Mouse (Mus musculus): Measurements from ENCODE around the gene Wdr86. TPM values are rescaled to one million over a fixed set of nuclear protein-coding genes. Genes with fewer than 3 reads are reported as not detected.
"Not testable (repeated sequence)": the region's sequence is repeated elsewhere in the genome, so short reads cannot be mapped to it uniquely, and the experiment has no call there.

Wdr86 gene
- polyA plus RNA-seq, 1 experiment from 2014 or later: 10.1 TPM

DNA sequence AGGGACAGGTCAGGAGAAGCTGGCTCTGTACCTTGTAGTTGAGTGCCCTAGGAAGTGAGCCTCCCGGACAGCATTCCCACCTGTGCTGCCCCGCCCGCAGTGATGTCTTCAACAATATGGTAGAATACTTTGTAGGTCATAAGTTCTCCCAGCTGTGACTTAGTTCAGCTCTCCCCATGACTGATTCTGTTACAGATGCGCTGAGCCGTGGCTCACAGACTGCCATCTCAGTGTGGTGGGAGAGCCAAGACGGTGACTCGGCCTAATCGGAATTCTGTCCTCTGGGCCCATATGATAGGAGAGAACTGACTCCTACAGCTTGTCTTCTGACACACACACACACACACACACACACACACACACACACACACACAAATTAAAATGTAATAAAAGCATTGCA is 25.9 kb downstream of the Wdr86 start:
- ATAC-seq (ENCODE audit: low FRiP score): no peak
- H3K4me2 ChIP-seq: no peak overlapping the region
- no peak overlapping the region for H3K4me3 ChIP-seq (replicated peaks)
- H3K27me3 ChIP-seq: no peaks in the 10 kb centered on the region
- H3K9me3 ChIP-seq: no peaks in the 10 kb centered on the region
- no peak overlapping the region for H3K27ac ChIP-seq
- H3K36me3 ChIP-seq (replicated peaks): peaks cover 97% of the 10 kb centered on the region
- 98% methylated on average over 8 of the region's 8 CpGs for WGBS
- peaks cover 3% of the 10 kb centered on the region; the same call in 1 of the 2 replicates for H3K4me1 ChIP-seq
- H3K9ac ChIP-seq: no peak overlapping the region

DNA sequence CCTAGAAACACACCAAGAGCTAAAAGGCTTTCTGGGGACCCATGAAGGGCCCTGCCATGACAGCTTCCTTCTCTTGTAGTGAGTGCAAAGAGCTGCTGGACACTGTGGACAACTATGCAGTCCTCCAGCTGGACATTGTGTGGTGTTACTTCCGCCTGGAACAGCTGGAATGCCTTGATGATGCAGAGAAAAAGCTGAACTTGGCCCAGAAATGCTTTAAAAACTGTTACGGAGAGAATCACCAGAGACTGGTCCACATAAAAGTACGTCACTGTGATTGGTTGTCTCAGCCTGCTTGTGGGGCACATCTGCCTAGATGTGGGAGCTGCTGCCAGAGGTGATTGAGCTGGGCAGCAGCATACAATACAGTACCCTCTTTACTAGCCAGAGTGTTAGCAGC is 29.3 kb downstream of the Wdr86 start:
- 88% methylated on average over 3 of the region's 3 CpGs for WGBS
- Histone ChIP-seq H3K27me3 (no peaks in the 10 kb centered on the region), H3K9ac (no peak overlapping the region), H3K4me1 (peaks cover 3% of the 10 kb centered on the region; the same call in 1 of the 2 replicates), H3K36me3 (replicated peaks) (peaks cover 95% of the 10 kb centered on the region), H3K9me3 (no peaks in the 10 kb centered on the region), H3K4me3 (replicated peaks) (no peak overlapping the region), H3K27ac (no peak overlapping the region), H3K4me2 (no peak overlapping the region)
- no peak for ATAC-seq (ENCODE audit: low FRiP score)

DNA sequence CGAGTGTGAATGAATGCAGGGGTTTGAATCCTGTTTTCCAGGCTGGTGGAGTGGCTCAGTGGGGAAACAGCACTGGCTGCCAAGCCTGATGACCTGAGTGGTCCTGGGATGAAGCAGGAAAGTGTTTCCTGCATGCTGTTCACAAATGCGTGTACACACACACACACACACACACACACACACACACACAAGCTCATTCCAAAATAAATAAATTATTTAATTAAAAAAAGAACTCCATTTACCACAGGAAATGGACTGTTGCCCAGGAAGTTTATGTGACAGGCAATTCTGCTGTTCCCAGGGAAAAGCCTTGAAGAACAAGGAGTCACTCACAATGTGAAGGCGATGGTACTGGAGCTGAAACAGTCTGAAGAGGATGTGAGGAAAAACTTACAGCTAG is 33.8 kb downstream of the Wdr86 start:
- Histone ChIP-seq H3K4me2 (no peak overlapping the region), H3K4me1 (peaks cover 3% of the 10 kb centered on the region; the same call in 1 of the 2 replicates), H3K36me3 (replicated peaks) (peaks cover 96% of the 10 kb centered on the region), H3K9me3 (no peaks in the 10 kb centered on the region), H3K27ac (no peak overlapping the region), H3K4me3 (replicated peaks) (no peak overlapping the region), H3K27me3 (no peaks in the 10 kb centered on the region), H3K9ac (no peak overlapping the region)
- 71% methylated on average over 3 of the region's 3 CpGs for WGBS
- no peak for ATAC-seq (ENCODE audit: low FRiP score)

GRCm38 (mm10) chr5:24687696-24688095 is 42.8 kb downstream of the Wdr86 start:
- Histone ChIP-seq H3K4me1 (peaks cover 18% of the 10 kb centered on the region), H3K9me3 (no peaks in the 10 kb centered on the region), H3K27me3 (no peaks in the 10 kb centered on the region), H3K4me2 (no peak overlapping the region), H3K9ac (no peak overlapping the region), H3K27ac (no peak overlapping the region), H3K36me3 (replicated peaks) (peaks cover 33% of the 10 kb centered on the region), H3K4me3 (replicated peaks) (no peak overlapping the region)
- no peak for ATAC-seq (ENCODE audit: low FRiP score)
- 89% methylated on average over 1 of the region's 1 CpGs for whole genome bisulfite sequencing

GRCm38 (mm10) chr5:24686671-24687420 is 43.7 kb downstream of the Wdr86 start:
- H3K27me3 ChIP-seq; H3K27ac ChIP-seq; H3K9me3 ChIP-seq; ATAC-seq (ENCODE audit: low FRiP score): not testable (repeated sequence)
- WGBS: 79% methylated on average over 16 of the region's 16 CpGs
- H3K4me2 ChIP-seq: peak overlapping the region; percentile 66
- H3K9ac ChIP-seq: peak overlapping the region; percentile 80
- H3K4me1 ChIP-seq: peaks cover 18% of the 10 kb centered on the region
- peaks cover 25% of the 10 kb centered on the region for H3K36me3 ChIP-seq (replicated peaks)
- peak overlapping the region; percentile 90 for H3K4me3 ChIP-seq (replicated peaks)

- Histone ChIP-seq H3K9me3 (no peaks in the 10 kb centered on the region), H3K36me3 (replicated peaks) (peaks cover 18% of the 10 kb centered on the region), H3K4me2 (peak overlapping the region; percentile 66), H3K9ac (peak overlapping the region; percentile 80), H3K4me3 (replicated peaks) (peak overlapping the region; percentile 90), H3K27ac (peak overlapping the region; percentile 89), H3K27me3 (no peaks in the 10 kb centered on the region), H3K4me1 (peaks cover 18% of the 10 kb centered on the region)
- no peak; the same call in 1 of the 2 replicates for ATAC-seq (ENCODE audit: low FRiP score)
- WGBS: 2% methylated on average over 15 of the region's 15 CpGs
Observed at GRCm38 (mm10) chr5:24686176-24686575, 44.4 kb downstream of the Wdr86 start.

DNA sequence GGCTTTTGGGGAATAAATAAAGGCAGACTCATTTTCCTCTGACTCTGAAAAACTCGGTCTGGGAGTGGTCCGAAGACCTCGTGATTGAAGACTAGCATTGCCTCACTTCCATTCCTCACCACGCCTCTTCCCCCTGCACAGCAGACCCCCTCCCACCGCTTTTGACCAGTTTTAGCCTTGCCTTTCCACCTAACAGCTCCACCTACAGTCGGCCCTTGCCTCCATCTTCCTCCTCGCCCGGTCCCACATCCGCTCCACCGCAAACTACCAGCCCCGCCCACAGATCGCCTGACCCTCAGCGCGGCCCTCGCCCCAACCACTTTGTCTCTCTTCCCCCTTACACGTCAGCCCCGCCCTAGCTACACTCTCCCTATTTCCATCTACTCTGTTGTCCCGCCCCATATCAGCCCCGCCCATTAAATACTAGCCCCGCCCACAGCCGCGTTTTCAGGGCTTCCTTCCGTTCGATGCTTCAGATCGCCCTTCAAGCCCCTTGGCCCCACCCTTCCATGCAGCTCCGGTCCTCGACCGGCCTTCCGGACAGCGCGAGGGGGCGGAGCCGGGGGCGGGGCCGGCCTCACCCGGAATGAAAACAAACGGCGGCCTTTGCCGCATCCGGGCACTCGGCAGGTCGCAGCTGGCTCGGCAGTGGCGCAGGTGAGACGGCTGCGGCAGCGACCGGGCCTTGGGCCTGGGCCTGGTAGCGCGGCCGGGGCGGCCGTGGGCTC is 45.0 kb downstream of the Wdr86 start, which contains the start of gene Nub1:
Nub1 (plus strand) TSS at position 167 of the 728 bp plus-strand sequence.
- peak; percentile 97 for ATAC-seq (ENCODE audit: low FRiP score)
- Histone ChIP-seq H3K9ac (peak within 1 kb of the TSS; percentile 80), H3K4me2 (peak within 1 kb of the TSS; percentile 66), H3K4me3 (replicated peaks) (peak within 1 kb of the TSS; percentile 90), H3K9me3 (no peaks in the 10 kb centered on the region), H3K4me1 (peaks cover 18% of the 10 kb centered on the region), H3K27ac (peak within 1 kb of the TSS; percentile 95), H3K36me3 (replicated peaks) (peaks cover 12% of the 10 kb centered on the region), H3K27me3 (no peaks in the 10 kb centered on the region)
- WGBS: under 1% methylated on average over 53 of the region's 53 CpGs

DNA sequence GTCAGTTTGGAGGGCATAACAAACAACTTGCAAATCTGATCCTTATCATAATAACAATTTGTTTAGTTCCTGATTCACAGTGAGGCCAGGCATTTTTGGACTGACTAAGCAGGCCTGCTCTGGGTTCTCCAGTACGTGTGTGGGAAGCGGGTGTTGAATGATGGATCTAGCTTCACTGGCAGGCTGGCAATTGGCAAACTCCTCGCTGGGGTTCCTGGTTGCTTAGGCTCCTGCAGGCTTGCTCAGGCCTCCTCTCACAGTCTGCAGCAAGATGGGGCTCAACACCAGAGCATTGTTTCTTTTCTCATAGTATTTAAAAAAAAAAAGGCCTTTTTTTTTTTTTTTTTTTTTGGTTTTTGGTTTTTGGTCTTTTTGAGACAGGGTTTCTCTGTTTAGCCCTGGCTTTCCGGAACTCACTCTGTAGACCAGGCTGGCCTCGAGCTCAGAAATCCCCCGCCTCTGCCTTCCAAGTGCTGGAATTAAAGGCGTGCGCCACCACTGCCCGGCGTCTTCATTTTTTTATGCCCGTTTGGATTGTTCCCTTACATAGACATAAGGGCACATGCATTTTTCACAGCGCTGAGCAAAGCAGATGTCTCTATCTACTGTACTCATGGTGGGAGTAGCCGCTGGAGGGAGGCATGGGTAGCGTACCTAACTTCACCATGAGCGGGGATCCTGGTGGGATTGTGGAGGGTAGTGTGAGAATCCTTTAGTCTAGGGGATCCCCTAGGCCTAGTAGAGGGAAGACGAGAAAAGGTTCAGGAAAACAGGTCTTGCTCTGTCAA is 45.8 kb downstream of the Wdr86 start:
- Histone ChIP-seq H3K4me3 (replicated peaks) (peak overlapping the region; percentile 90), H3K9ac (peak overlapping the region; percentile 55), H3K4me1 (peaks cover 18% of the 10 kb centered on the region), H3K27ac (peak overlapping the region; percentile 95), H3K9me3 (no peaks in the 10 kb centered on the region), H3K4me2 (peak overlapping the region; percentile 60), H3K36me3 (replicated peaks) (peaks cover 5% of the 10 kb centered on the region; the same call in 1 of the 2 replicates), H3K27me3 (no peaks in the 10 kb centered on the region)
- 32% methylated on average over 16 of the region's 16 CpGs for WGBS
- peak; percentile 37; the same call in 1 of the 2 replicates for ATAC-seq (ENCODE audit: low FRiP score)

- Histone ChIP-seq H3K27ac (no peak overlapping the region), H3K9ac (no peak overlapping the region), H3K9me3 (no peaks in the 10 kb centered on the region; the same call in 1 of the 2 replicates), H3K4me3 (replicated peaks) (no peak overlapping the region), H3K4me2 (no peak overlapping the region), H3K4me1 (peaks cover 11% of the 10 kb centered on the region), H3K36me3 (replicated peaks) (no peaks in the 10 kb centered on the region), H3K27me3 (no peaks in the 10 kb centered on the region)
- WGBS: 66% methylated on average over 1 of the region's 1 CpGs
- ATAC-seq (ENCODE audit: low FRiP score): no peak
Observed at GRCm38 (mm10) chr5:24681436-24681835, 49.1 kb downstream of the Wdr86 start.

- Histone ChIP-seq H3K4me2 (no peak overlapping the region), H3K36me3 (replicated peaks) (no peaks in the 10 kb centered on the region), H3K9ac (no peak overlapping the region), H3K27me3 (no peaks in the 10 kb centered on the region), H3K27ac (no peak overlapping the region), H3K9me3 (no peaks in the 10 kb centered on the region; the same call in 1 of the 2 replicates), H3K4me1 (no peaks in the 10 kb centered on the region), H3K4me3 (replicated peaks) (no peak overlapping the region)
- WGBS: 34% methylated on average over 4 of the region's 4 CpGs
- ATAC-seq (ENCODE audit: low FRiP score): 0 out of 2 replicates have a peak, but pooled peaks have one; percentile 69
Observed at GRCm38 (mm10) chr5:24674238-24674637, 56.3 kb downstream of the Wdr86 start.

All from forebrain, embryonic 12.5 days (tissue).